Mouse (Mus musculus) embryonic facial prominence, embryonic 12.5 days (tissue): Measurements from ENCODE around the gene Elmo2. TPM values are rescaled to one million over a fixed set of nuclear protein-coding genes. Genes with fewer than 3 reads are reported as not detected.
A peak's percentile ranks its signal among the peaks of the same experiment; 100 is the strongest.

Experiments
- ATAC-seq: fragments of 200-750 bp; cut with Nextera tagmentation; 2 replicates; pipeline ENCODE4 v1.8.0; 2017; ENCODE audit not compliant: insufficient number of reproducible peaks, insufficient read depth, low FRiP score, low TSS enrichment
- H3K27ac ChIP-seq: fragments of 300-500 bp; sonication (generic); 2 replicates; pipeline ENCODE4 v1.5.1; 2016; ENCODE audit warnings: mild to moderate bottlenecking
- H3K27me3 ChIP-seq: fragments of 300-500 bp; sonication (generic); 2 replicates; pipeline ENCODE4 v1.6.1; 2016; ENCODE audit warnings: mild to moderate bottlenecking, moderate library complexity
- H3K36me3 ChIP-seq: fragments of 300-500 bp; sonication (generic); 2 replicates; pipeline ENCODE4 v1.6.1; 2016; ENCODE audit warnings: mild to moderate bottlenecking
- H3K4me1 ChIP-seq: fragments of 300-500 bp; sonication (generic); 2 replicates; pipeline ENCODE4 v1.6.1; 2016
- H3K4me2 ChIP-seq: fragments of 300-500 bp; sonication (generic); replicated peaks from 2 replicates; pipeline ENCODE4 v1.6.1; 2016; ENCODE audit warnings: mild to moderate bottlenecking, moderate library complexity
- H3K4me3 ChIP-seq: fragments of 300-500 bp; sonication (generic); 2 replicates; pipeline ENCODE4 v1.5.1; 2016; ENCODE audit warnings: mild to moderate bottlenecking
- H3K9ac ChIP-seq: fragments of 300-500 bp; sonication (generic); 2 replicates; pipeline ENCODE4 v1.6.1; 2016; ENCODE audit warnings: mild to moderate bottlenecking, moderate library complexity
- H3K9me3 ChIP-seq: fragments of 300-500 bp; sonication (generic); 2 replicates; pipeline ENCODE4 v1.6.1; 2016; ENCODE audit warnings: mild to moderate bottlenecking, moderate library complexity
- WGBS: fragments of 180-500 bp; shearing (Covaris S2); methylation state at CpG from one replicate; pipeline ENCODE4 v1.1.7; 2016; 5-methylcytosine and 5-hydroxymethylcytosine counted together
- polyA plus RNA-seq: library from polyadenylated mRNA; unstranded; fragments of >200 nt; fragmentation: Nextera tagmentation; extraction: Ambion mirVana; gene quantifications from 2 replicates; pipeline ENCODE4 v1.2.1, GENCODE M21; 2016

The Elmo2 gene
- polyA plus RNA-seq, 1 experiment from 2014 or later: 91.7 TPM

GRCm38 (mm10) chr2:165287202-165287984 lies 38.9 kb downstream of the Elmo2 start, which contains the start of gene Slc35c2:
TSS of gene Slc35c2 (minus strand) at chr2:165287869.
- peak; percentile 89 for ATAC-seq
- 1% methylated on average over 49 of the region's 49 CpGs for WGBS

GRCm38 (mm10) chr2:165286361-165287201 lies 39.7 kb downstream of the Elmo2 start:
- Histone ChIP-seq H3K27ac (no peak overlapping the region), H3K9ac (peak overlapping the region; percentile 65), H3K4me3 (peak overlapping the region; percentile 86), H3K36me3 (peaks cover 41% of the 10 kb centered on the region), H3K4me2 (peak overlapping the region; percentile 67), H3K27me3 (no peaks in the 10 kb centered on the region), H3K4me1 (peaks cover 28% of the 10 kb centered on the region), H3K9me3 (no peaks in the 10 kb centered on the region)
- no peak for ATAC-seq
- WGBS: 61% methylated on average over 18 of the region's 18 CpGs

More at GRCm38 (mm10) chr2:165287202-165287984, 38.9 kb downstream of the Elmo2 start, which contains the start of gene Slc35c2:
- Histone ChIP-seq H3K9me3 (no peaks in the 10 kb centered on the region), H3K4me2 (peak within 1 kb of the TSS; percentile 67), H3K27ac (peak within 1 kb of the TSS; percentile 69), H3K36me3 (peaks cover 42% of the 10 kb centered on the region), H3K9ac (peak within 1 kb of the TSS; percentile 65), H3K4me1 (peaks cover 24% of the 10 kb centered on the region), H3K27me3 (no peaks in the 10 kb centered on the region), H3K4me3 (peak within 1 kb of the TSS; percentile 86)

GRCm38 (mm10) chr2:165285621-165286020 lies 40.7 kb downstream of the Elmo2 start:
- no peak overlapping the region for H3K27ac ChIP-seq
- H3K27me3 ChIP-seq: no peaks in the 10 kb centered on the region
- H3K36me3 ChIP-seq: peaks cover 40% of the 10 kb centered on the region
- no peak for ATAC-seq
- H3K4me3 ChIP-seq: no peak overlapping the region
- 90% methylated on average over 8 of the region's 8 CpGs for WGBS
- H3K4me2 ChIP-seq: no peak overlapping the region
- no peak overlapping the region for H3K9ac ChIP-seq
- no peaks in the 10 kb centered on the region for H3K9me3 ChIP-seq
- H3K4me1 ChIP-seq: peaks cover 28% of the 10 kb centered on the region

GRCm38 (mm10) chr2:165285034-165285433 lies 41.2 kb downstream of the Elmo2 start:
- no peak for ATAC-seq
- Histone ChIP-seq H3K9ac (no peak overlapping the region), H3K36me3 (peaks cover 36% of the 10 kb centered on the region), H3K27me3 (no peaks in the 10 kb centered on the region), H3K4me1 (peaks cover 28% of the 10 kb centered on the region), H3K4me2 (no peak overlapping the region), H3K4me3 (no peak overlapping the region), H3K27ac (no peak overlapping the region), H3K9me3 (no peaks in the 10 kb centered on the region)
- 81% methylated on average over 3 of the region's 3 CpGs for WGBS

- Histone ChIP-seq H3K27ac (no peak overlapping the region), H3K9me3 (no peaks in the 10 kb centered on the region), H3K4me1 (peaks cover 28% of the 10 kb centered on the region), H3K36me3 (peaks cover 33% of the 10 kb centered on the region), H3K4me3 (no peak overlapping the region), H3K9ac (no peak overlapping the region), H3K27me3 (no peaks in the 10 kb centered on the region), H3K4me2 (no peak overlapping the region)
- WGBS: 88% methylated on average over 7 of the region's 7 CpGs
- ATAC-seq: no peak
These were observed 41.9 kb downstream of the Elmo2 start for GRCm38 (mm10) chr2:165284377-165284776.

- Histone ChIP-seq H3K27ac (no peak overlapping the region), H3K4me3 (no peak overlapping the region), H3K9ac (no peak overlapping the region), H3K27me3 (no peaks in the 10 kb centered on the region), H3K9me3 (no peaks in the 10 kb centered on the region), H3K4me1 (peaks cover 25% of the 10 kb centered on the region), H3K4me2 (no peak overlapping the region), H3K36me3 (peaks cover 33% of the 10 kb centered on the region)
- 89% methylated on average over 3 of the region's 3 CpGs for WGBS
- no peak for ATAC-seq
These were observed 42.6 kb downstream of the Elmo2 start for GRCm38 (mm10) chr2:165283644-165284043.

GRCm38 (mm10) chr2:165281779-165282311 lies 44.4 kb downstream of the Elmo2 start:
- H3K4me3 ChIP-seq: no peak overlapping the region
- H3K27me3 ChIP-seq: no peaks in the 10 kb centered on the region
- 53% methylated on average over 6 of the region's 6 CpGs for WGBS
- H3K9ac ChIP-seq: no peak overlapping the region
- H3K9me3 ChIP-seq: no peaks in the 10 kb centered on the region
- H3K27ac ChIP-seq: no peak overlapping the region
- H3K4me1 ChIP-seq: peaks cover 14% of the 10 kb centered on the region
- peaks cover 46% of the 10 kb centered on the region for H3K36me3 ChIP-seq
- no peak overlapping the region for H3K4me2 ChIP-seq
- no peak for ATAC-seq

- H3K4me3 ChIP-seq: no peak overlapping the region
- ATAC-seq: no peak
- H3K27ac ChIP-seq: no peak overlapping the region
- no peaks in the 10 kb centered on the region for H3K9me3 ChIP-seq
- peaks cover 46% of the 10 kb centered on the region for H3K36me3 ChIP-seq
- no peak overlapping the region for H3K9ac ChIP-seq
- no peaks in the 10 kb centered on the region for H3K27me3 ChIP-seq
- WGBS: 44% methylated on average over 10 of the region's 10 CpGs
- H3K4me1 ChIP-seq: peaks cover 18% of the 10 kb centered on the region
- H3K4me2 ChIP-seq: no peak overlapping the region
These were observed 46.9 kb downstream of the Elmo2 start for GRCm38 (mm10) chr2:165279351-165279750.

GRCm38 (mm10) chr2:165277188-165277740 lies 49.0 kb downstream of the Elmo2 start:
- Histone ChIP-seq H3K4me2 (no peak overlapping the region), H3K27me3 (no peaks in the 10 kb centered on the region), H3K9me3 (no peaks in the 10 kb centered on the region), H3K9ac (no peak overlapping the region), H3K4me1 (peaks cover 18% of the 10 kb centered on the region), H3K27ac (no peak overlapping the region), H3K36me3 (peaks cover 34% of the 10 kb centered on the region), H3K4me3 (no peak overlapping the region)
- WGBS: 78% methylated on average over 5 of the region's 5 CpGs
- ATAC-seq: no peak

- peaks cover 16% of the 10 kb centered on the region for H3K4me1 ChIP-seq
- WGBS: 28% methylated on average over 8 of the region's 8 CpGs
- no peaks in the 10 kb centered on the region for H3K27me3 ChIP-seq
- H3K27ac ChIP-seq: no peak overlapping the region
- H3K9me3 ChIP-seq: no peaks in the 10 kb centered on the region
- H3K9ac ChIP-seq: no peak overlapping the region
- no peak overlapping the region for H3K4me3 ChIP-seq
- no peak overlapping the region for H3K4me2 ChIP-seq
- H3K36me3 ChIP-seq: peaks cover 21% of the 10 kb centered on the region
- peak; percentile 23; the same call in 1 of the 2 replicates for ATAC-seq
These were observed 50.5 kb downstream of the Elmo2 start for GRCm38 (mm10) chr2:165275824-165276223.

GRCm38 (mm10) chr2:165275124-165275640 lies 51.1 kb downstream of the Elmo2 start:
- no peak overlapping the region for H3K4me3 ChIP-seq
- H3K27me3 ChIP-seq: no peaks in the 10 kb centered on the region
- 34% methylated on average over 8 of the region's 8 CpGs for WGBS
- peaks cover 18% of the 10 kb centered on the region for H3K36me3 ChIP-seq
- peaks cover 16% of the 10 kb centered on the region for H3K4me1 ChIP-seq
- peak overlapping the region; percentile 16; the same call in 1 of the 2 replicates for H3K9ac ChIP-seq
- H3K4me2 ChIP-seq: no peak overlapping the region
- peak overlapping the region; percentile 25; the same call in 1 of the 2 replicates for H3K27ac ChIP-seq
- peak; percentile 30 for ATAC-seq
- H3K9me3 ChIP-seq: no peaks in the 10 kb centered on the region
